Mouse (Mus musculus): ENCODE results near the gene Fbxo2. TPM values are rescaled to one million over a fixed set of nuclear protein-coding genes. Genes with fewer than 3 reads are reported as not detected.
A peak's percentile ranks its signal among the peaks of the same experiment; 100 is the strongest.

The Fbxo2 gene
- polyA plus RNA-seq, 1 experiment from 2014 or later = 1.3 TPM

DNA sequence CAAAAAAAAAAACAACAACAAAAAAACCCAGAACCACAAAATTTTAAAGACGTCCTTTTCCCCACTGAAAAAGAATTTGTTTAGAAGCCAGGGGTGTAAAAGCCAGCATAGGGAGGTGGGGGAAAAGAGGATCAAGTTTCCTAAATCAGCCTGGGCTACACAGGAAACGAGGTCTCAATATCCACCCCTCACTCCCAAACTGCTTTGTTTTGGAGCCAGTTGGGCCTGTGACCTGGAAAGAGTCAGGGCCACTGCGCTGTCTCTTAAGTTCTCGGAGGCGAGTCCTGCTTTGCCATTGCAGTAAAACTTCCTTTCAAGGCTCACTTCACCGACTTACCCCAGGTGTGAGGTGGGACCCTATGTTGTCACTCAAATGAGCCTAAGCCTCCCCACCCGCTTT lies 10.2 kb upstream of the Fbxo2 start:
- Histone ChIP-seq H3K9me3 (replicated peaks) (no peaks in the 10 kb centered on the region), H3K4me1 (peaks cover 31% of the 10 kb centered on the region), H3K4me3 (no peak overlapping the region), H3K27ac (replicated peaks) (no peak overlapping the region; the same call in 1 of the 2 replicates), H3K36me3 (peaks cover 68% of the 10 kb centered on the region), H3K27me3 (ENCODE audit: low read depth, poor library complexity, severe bottlenecking) (no peaks in the 10 kb centered on the region; the same call in 1 of the 2 replicates)
- WGBS = 49% methylated on average over 7 of the region's 7 CpGs
- no peak for DNase-seq (ENCODE audit: low spot score)

DNA sequence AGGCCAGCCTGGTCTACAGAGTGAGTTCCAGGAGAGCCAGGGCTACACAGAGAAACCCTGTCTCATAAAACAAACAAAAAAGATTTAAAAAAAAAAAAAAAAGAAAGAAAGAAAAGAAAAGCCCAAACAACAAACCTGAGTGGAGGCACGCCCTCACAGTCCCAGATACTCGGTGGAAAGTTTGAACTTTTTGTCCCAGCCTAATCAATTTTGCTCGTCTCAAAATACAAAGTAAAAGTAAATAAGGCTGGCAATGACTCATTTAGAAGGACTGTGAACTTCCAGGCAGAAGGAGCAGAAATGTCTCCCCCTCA lies 9.5 kb upstream of the Fbxo2 start:
- Histone ChIP-seq H3K4me3 (peak overlapping the region; percentile 80), H3K27me3 (ENCODE audit: low read depth, poor library complexity, severe bottlenecking) (no peaks in the 10 kb centered on the region; the same call in 1 of the 2 replicates), H3K36me3 (peaks cover 68% of the 10 kb centered on the region), H3K9me3 (replicated peaks) (no peaks in the 10 kb centered on the region), H3K4me1 (peaks cover 31% of the 10 kb centered on the region), H3K27ac (replicated peaks) (peak overlapping the region; percentile 93)
- no peak for DNase-seq (ENCODE audit: low spot score)
- WGBS = 72% methylated on average over 3 of the region's 3 CpGs

DNA sequence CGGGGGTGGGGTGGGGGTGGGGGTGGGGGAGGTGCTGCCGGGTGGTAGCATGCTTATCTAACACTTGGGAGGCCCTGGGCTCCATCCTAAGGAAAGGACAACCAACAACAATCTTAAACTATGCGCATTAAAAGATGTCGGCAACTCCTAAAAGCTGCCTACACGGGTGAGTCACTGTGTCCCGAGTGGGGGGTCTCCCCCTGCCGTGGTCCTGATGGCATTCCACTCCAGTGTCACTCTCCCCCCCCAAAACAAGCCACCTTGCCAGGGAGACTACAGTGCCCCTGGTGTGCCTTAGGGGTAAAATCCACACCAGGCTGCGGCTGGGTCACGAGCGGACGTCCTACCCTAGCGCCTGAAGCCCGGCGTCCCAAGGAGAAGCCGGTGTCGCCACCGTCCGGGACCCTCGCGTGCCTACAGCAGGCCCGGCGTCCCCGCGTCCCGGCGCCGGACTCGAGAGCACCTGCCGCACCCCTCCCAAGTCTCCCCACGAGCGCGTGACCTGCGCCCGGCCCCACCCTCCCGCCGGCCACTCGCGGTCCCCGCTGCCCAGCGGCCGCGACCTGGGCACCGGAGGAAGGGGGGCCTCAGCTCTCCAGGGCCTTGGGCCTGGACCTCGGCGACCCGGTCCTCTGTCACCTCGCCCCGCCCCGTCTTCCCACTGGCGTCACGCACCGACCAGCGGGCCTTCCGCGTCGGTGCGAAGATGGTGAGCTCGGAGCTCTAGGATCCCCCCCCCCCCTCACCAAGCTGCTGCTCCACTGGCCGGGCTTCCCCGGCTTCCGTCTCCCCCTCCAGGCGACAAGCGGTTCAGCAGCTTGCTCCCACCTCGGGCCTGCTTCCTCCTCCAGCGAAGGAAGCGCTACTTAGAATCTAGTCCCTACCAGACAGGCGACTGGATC lies 8.9 kb upstream of the Fbxo2 start, which contains the start of gene Fbxo6:
Gene Fbxo6, minus strand, starts transcription at position 874 of the 902 bp plus-strand sequence.
- WGBS = 2% methylated on average over 61 of the region's 67 CpGs
- peaks cover 68% of the 10 kb centered on the region for H3K36me3 ChIP-seq
- peak within 1 kb of the TSS; percentile 80 for H3K4me3 ChIP-seq
- H3K9me3 ChIP-seq (replicated peaks) = no peaks in the 10 kb centered on the region
- peaks cover 31% of the 10 kb centered on the region for H3K4me1 ChIP-seq
- no peaks in the 10 kb centered on the region; the same call in 1 of the 2 replicates for H3K27me3 ChIP-seq (ENCODE audit: low read depth, poor library complexity, severe bottlenecking)
- peak within 1 kb of the TSS; percentile 93 for H3K27ac ChIP-seq (replicated peaks)
- DNase-seq (ENCODE audit: low spot score) = peak; percentile 90

DNA sequence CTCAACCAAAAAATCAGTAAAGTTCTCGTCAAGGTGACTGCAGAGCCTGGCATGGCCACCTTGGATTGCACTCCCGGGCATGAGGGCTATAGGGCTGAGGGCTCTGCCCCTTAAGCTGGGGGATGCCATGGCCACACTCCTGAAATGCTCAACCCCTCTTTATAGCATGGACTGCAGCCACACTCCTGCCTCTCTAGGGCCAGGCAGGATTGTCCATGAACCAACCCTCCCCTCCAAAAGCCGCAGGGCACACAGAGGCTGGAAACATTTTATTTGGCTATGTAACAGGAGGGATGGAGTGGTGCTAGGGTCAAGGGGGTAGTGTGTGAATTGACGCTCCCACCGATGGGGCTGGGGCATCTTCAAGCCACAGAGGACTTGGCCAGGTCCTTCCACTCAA lies 7.9 kb upstream of the Fbxo2 start:
- Histone ChIP-seq H3K36me3 (peaks cover 69% of the 10 kb centered on the region), H3K27ac (replicated peaks) (no peak overlapping the region; the same call in 1 of the 2 replicates), H3K4me3 (no peak overlapping the region; the same call in 1 of the 2 replicates), H3K4me1 (peaks cover 31% of the 10 kb centered on the region), H3K27me3 (ENCODE audit: low read depth, poor library complexity, severe bottlenecking) (no peaks in the 10 kb centered on the region; the same call in 1 of the 2 replicates), H3K9me3 (replicated peaks) (no peaks in the 10 kb centered on the region)
- 76% methylated on average over 5 of the region's 5 CpGs for WGBS
- DNase-seq (ENCODE audit: low spot score) = no peak

DNA sequence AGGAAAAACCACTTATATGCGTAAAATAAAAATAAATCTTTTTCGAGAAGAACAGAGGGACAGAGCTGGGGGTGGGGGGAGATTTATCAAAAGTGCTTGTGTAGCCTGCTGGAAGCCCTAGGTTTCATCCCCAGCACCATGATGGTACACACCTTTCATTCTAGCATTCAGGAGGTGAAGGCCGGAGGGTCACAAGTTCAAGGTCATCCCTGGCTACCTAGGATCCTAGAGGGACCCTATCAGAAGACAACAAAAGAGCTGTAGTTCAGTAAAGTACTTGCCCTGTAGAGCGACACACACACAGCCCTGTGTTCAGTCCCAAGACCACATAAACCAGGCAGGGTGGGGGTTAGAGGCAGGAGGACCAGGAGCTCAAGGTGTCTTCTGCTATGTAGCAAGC lies 6.4 kb upstream of the Fbxo2 start:
- DNase-seq (ENCODE audit: low spot score) = no peak
- no peak overlapping the region for H3K4me3 ChIP-seq
- H3K27me3 ChIP-seq (ENCODE audit: low read depth, poor library complexity, severe bottlenecking) = peaks cover 6% of the 10 kb centered on the region; the same call in 1 of the 2 replicates
- no peaks in the 10 kb centered on the region for H3K9me3 ChIP-seq (replicated peaks)
- no peak overlapping the region for H3K27ac ChIP-seq (replicated peaks)
- H3K4me1 ChIP-seq = peaks cover 43% of the 10 kb centered on the region
- 89% methylated on average over 4 of the region's 4 CpGs for WGBS
- H3K36me3 ChIP-seq = peaks cover 66% of the 10 kb centered on the region

DNA sequence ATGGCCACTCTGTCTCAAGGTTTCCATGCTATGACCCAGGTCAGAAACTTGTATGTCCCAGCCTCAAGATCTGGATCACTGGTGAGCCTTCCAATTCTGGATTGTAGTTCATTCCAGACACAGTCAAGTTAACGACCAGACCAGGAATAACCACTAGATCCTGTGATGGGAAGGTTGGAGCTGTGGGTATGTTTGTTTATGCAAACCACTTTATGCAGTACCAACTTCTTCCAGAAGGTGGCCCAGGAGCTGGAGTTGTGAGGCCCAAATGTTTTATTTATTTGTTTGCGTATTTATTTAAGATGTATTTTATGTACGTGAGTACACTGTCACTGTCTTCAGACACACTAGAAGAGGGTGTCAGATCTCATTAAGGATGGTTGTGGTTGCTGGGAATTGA lies 5.4 kb upstream of the Fbxo2 start:
- no peak overlapping the region for H3K27ac ChIP-seq (replicated peaks)
- 0 out of 2 replicates have a peak, but pooled peaks cover 6% of the 10 kb centered on the region for H3K27me3 ChIP-seq (ENCODE audit: low read depth, poor library complexity, severe bottlenecking)
- peaks cover 45% of the 10 kb centered on the region for H3K4me1 ChIP-seq
- H3K9me3 ChIP-seq (replicated peaks) = no peaks in the 10 kb centered on the region
- no peak overlapping the region for H3K4me3 ChIP-seq
- WGBS = 75% methylated on average over 3 of the region's 3 CpGs
- H3K36me3 ChIP-seq = peaks cover 62% of the 10 kb centered on the region
- DNase-seq (ENCODE audit: low spot score) = peak; percentile 28

DNA sequence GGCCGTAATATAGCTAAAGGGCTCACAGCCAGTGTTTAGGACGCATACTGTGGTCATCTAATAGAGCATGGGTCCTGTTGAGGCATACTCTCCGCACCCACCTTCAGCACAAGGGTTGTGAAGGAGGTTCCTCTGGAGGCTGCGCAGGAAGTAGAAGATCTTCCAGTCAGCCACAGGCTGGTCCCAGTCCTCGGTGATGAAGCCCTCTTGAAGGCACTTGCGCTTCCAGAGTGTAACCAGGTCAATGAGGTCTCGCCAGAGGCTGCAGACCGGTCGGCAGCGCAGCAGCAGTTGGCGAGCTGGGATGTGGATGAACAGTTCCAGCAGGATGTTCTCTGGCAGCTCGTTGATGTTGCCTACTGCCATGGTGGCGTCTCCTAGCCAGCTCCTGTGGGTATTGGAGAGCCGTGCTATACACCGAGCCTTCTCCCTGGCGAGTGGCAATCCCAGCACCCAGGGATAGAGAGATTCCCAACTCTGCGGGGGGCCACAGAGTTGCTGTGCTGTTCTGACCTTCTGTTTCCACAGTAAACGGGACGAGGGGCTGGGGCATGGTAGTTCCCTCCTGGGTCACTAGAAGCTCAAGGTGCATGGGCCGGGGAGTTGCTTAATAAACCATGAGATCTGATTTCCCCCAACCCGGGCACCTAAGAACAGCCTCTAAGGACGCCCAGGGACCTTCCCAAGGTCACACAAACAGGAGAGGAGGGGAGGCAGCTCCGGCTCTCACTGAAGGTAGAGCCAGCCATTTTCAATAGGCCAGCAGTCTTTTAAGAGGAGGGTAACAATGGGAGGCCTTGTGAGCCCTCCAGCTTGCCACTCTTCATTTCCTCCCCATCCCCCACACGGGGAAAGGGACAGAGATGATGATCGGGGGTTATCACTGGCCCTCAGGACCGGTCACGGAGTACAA lies 1.7 kb upstream of the Fbxo2 start:
- H3K4me1 ChIP-seq = peaks cover 44% of the 10 kb centered on the region
- H3K9me3 ChIP-seq (replicated peaks) = no peaks in the 10 kb centered on the region
- peak; percentile 52 for DNase-seq (ENCODE audit: low spot score)
- H3K27me3 ChIP-seq (ENCODE audit: low read depth, poor library complexity, severe bottlenecking) = peaks cover 43% of the 10 kb centered on the region
- peaks cover 49% of the 10 kb centered on the region for H3K36me3 ChIP-seq
- WGBS = 25% methylated on average over 27 of the region's 27 CpGs
- peak overlapping the region; percentile 83 for H3K4me3 ChIP-seq
- peak overlapping the region; percentile 93 for H3K27ac ChIP-seq (replicated peaks)

DNA sequence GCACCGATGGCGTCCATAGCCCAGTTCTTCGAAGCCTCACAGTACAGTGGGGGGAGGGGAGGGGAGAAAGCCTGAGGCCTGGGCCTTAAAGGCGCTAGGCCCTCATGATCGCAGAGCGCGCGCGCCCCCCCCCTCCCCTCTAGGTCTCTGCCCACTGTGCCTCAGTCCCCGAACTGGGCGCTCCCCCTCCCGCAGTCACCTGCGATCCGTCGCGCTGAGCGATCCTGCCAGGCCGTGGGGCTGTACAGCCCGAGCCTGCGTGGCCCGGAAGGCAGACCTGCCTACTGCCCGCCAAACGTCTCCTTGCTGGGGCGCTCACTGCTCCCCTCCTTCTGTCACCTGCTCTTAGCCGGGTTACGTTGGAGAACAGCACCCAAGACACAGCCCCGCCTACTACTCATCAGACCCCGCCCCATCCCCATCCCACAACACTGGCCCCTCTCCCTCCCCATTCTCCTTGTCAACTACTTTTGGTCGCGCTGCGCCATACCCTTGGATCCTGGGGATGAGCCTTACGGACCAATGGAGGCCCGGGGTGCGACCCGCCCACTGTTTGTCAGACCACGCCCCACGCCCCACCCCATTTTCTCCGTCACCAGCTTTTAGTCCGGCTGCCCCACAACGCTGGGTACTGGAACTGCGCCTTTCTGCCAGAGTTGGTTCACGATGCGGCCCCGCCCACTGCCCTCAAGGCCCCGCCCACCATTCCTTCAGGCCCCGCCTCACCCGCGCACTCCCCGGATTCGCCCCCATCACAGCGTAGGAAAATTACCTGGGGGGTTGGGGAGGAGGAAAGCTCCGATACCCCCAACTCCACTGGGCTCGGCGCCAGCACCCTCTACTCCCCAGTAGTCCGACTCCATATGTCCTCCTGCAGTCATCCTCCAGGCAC lies 631 bp upstream of the Fbxo2 start:
- peak; percentile 98 for DNase-seq (ENCODE audit: low spot score)
- H3K36me3 ChIP-seq = peaks cover 38% of the 10 kb centered on the region
- H3K27ac ChIP-seq (replicated peaks) = peak overlapping the region; percentile 93
- H3K4me3 ChIP-seq = peak overlapping the region; percentile 83
- peaks cover 55% of the 10 kb centered on the region for H3K4me1 ChIP-seq
- WGBS = under 1% methylated on average over 55 of the region's 55 CpGs
- peaks cover 54% of the 10 kb centered on the region for H3K27me3 ChIP-seq (ENCODE audit: low read depth, poor library complexity, severe bottlenecking)
- H3K9me3 ChIP-seq (replicated peaks) = no peaks in the 10 kb centered on the region

DNA sequence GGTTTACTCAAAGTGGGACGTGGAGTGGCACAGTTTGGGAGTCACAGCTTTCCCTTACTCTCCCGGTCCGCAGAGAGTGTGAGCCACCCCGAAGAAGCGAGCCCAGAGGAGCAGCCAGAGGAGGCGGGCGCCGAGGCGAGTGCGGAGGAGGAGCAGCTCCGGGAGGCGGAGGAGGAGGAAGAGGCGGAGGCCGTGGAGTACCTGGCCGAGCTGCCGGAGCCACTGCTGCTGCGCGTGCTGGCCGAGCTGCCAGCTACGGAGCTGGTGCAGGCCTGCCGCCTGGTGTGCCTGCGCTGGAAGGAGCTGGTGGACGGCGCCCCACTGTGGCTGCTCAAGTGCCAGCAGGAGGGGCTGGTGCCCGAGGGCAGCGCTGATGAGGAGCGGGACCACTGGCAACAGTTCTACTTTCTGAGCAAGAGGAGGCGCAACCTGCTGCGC lies 3.6 kb downstream of the Fbxo2 start:
- Histone ChIP-seq H3K4me3 (peak overlapping the region; percentile 49), H3K9me3 (replicated peaks) (no peaks in the 10 kb centered on the region), H3K27me3 (ENCODE audit: low read depth, poor library complexity, severe bottlenecking) (peaks cover 89% of the 10 kb centered on the region), H3K27ac (replicated peaks) (peak overlapping the region; percentile 33; the same call in 1 of the 2 replicates), H3K36me3 (no peaks in the 10 kb centered on the region), H3K4me1 (peaks cover 66% of the 10 kb centered on the region)
- peak; percentile 79 for DNase-seq (ENCODE audit: low spot score)
- under 1% methylated on average over 29 of the region's 29 CpGs for WGBS

DNA sequence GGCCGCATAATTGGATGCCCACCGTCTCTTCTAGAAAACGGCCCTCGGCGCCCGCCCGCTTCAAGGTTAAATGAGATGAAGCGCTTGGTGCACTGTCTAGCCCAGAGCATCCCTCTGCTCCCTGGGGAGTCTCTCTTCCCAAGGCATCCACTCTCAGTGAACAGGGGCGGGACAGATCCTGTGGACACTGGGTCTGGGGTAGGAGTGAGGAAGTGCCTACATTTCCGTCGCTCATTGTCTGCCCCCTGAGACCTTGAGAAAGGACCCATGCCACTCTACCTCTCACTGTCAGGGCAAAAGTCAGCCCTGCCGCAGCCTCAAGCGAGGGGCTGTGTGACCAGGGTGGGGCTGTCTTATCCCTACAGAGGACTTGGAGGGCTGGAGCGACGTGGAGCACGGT lies 4.0 kb downstream of the Fbxo2 start:
- Histone ChIP-seq H3K4me3 (peak overlapping the region; percentile 49), H3K4me1 (peaks cover 64% of the 10 kb centered on the region), H3K27me3 (ENCODE audit: low read depth, poor library complexity, severe bottlenecking) (peaks cover 93% of the 10 kb centered on the region), H3K36me3 (no peaks in the 10 kb centered on the region), H3K27ac (replicated peaks) (no peak overlapping the region), H3K9me3 (replicated peaks) (no peaks in the 10 kb centered on the region)
- WGBS = under 1% methylated on average over 16 of the region's 16 CpGs
- no peak for DNase-seq (ENCODE audit: low spot score)

DNA sequence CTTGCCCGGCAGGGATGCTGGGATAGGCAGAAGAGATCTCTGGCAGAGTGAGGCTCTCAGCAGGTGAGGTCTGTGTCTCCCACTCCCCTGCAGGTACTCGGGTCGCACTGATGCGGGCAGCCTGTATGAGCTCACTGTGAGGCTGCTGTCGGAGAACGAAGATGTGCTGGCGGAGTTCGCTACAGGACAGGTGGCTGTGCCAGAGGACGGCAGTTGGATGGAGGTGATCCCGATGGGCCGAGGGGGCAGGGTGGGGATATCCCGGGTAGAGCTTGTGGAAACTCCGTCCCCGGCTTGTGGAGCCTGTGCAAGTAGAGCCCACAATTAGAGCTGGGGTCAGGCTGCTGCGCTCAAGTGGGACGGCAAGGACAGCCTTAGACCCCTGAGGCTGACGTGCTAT lies 5.1 kb downstream of the Fbxo2 start:
- 0 out of 2 replicates have a peak overlapping the region, but pooled peaks have one; percentile 18 for H3K4me3 ChIP-seq
- DNase-seq (ENCODE audit: low spot score) = no peak
- H3K27me3 ChIP-seq (ENCODE audit: low read depth, poor library complexity, severe bottlenecking) = peaks cover 98% of the 10 kb centered on the region
- 4% methylated on average over 17 of the region's 17 CpGs for WGBS
- H3K27ac ChIP-seq (replicated peaks) = no peak overlapping the region
- H3K4me1 ChIP-seq = peaks cover 59% of the 10 kb centered on the region
- no peaks in the 10 kb centered on the region for H3K9me3 ChIP-seq (replicated peaks)
- H3K36me3 ChIP-seq = no peaks in the 10 kb centered on the region
